Mouse (Mus musculus) spleen, adult 2 months (tissue): ENCODE measurements around the gene Iqschfp. TPM values are rescaled to one million over a fixed set of nuclear protein-coding genes. Genes with fewer than 3 reads are reported as not detected.

Source experiments
- DNase-seq, 2 experiments: peaks; one replicate each; pipeline versions ENCODE4 v3.0.0 to v3.0.0-alpha.2; 2012 to 2021; ENCODE audit warnings: low spot score in 2 of 2, low read depth in 1 of 2
- H3K27ac ChIP-seq: fragments of 200-500 bp; 2 replicates; pipeline ENCODE4 v1.5.1; 2012; ENCODE audit warnings: low read length, inconsistent platforms; ENCODE audit not compliant: insufficient read depth
- H3K27me3 ChIP-seq: fragments of 200-500 bp; 2 replicates; pipeline ENCODE4 v1.6.1; 2012; ENCODE audit warnings: mild to moderate bottlenecking, moderate library complexity, low read length, inconsistent platforms; ENCODE audit not compliant: control insufficient read depth, insufficient read depth
- H3K36me3 ChIP-seq: fragments of 200-500 bp; 2 replicates; pipeline ENCODE4 v1.6.1; 2012; ENCODE audit warnings: mild to moderate bottlenecking, low read length, inconsistent platforms; ENCODE audit not compliant: control insufficient read depth, insufficient read depth
- H3K4me1 ChIP-seq: fragments of 200-500 bp; 2 replicates; pipeline ENCODE4 v1.6.1; 2011; ENCODE audit warnings: inconsistent platforms; ENCODE audit not compliant: control insufficient read depth, insufficient read depth, insufficient read length
- H3K4me3 ChIP-seq: fragments of 200-500 bp; 2 replicates; pipeline ENCODE4 v1.5.1; 2011; ENCODE audit warnings: mild to moderate bottlenecking, inconsistent platforms; ENCODE audit not compliant: insufficient read depth, insufficient read length; ENCODE audit errors: extremely low read depth
- CTCF ChIP-seq: fragments of 200-500 bp; IDR thresholded peaks from 2 replicates; pipeline ENCODE4 v1.5.1; 2011; ENCODE audit warnings: mild to moderate bottlenecking, inconsistent platforms; ENCODE audit not compliant: insufficient read depth, insufficient read length, insufficient replicate concordance; ENCODE audit errors: extremely low read depth
- POLR2A ChIP-seq: fragments of 200-500 bp; IDR thresholded peaks from 2 replicates; pipeline ENCODE4 v1.6.1; 2011; ENCODE audit warnings: low read depth, low read length, inconsistent platforms
- WGBS: fragments of 180-500 bp; shearing (Covaris S2); methylation state at CpG from one replicate; pipeline ENCODE4 v1.1.7; 2018; 5-methylcytosine and 5-hydroxymethylcytosine counted together
- polyA plus RNA-seq: library from polyadenylated mRNA; depleted of rRNA; stranded (reverse); fragments of >200 nt; gene quantifications from 2 replicates; pipeline ENCODE4 v1.2.3, GENCODE M21; 2012

Gene Iqschfp
- polyA plus RNA-seq, 1 experiment: not detected

DNA sequence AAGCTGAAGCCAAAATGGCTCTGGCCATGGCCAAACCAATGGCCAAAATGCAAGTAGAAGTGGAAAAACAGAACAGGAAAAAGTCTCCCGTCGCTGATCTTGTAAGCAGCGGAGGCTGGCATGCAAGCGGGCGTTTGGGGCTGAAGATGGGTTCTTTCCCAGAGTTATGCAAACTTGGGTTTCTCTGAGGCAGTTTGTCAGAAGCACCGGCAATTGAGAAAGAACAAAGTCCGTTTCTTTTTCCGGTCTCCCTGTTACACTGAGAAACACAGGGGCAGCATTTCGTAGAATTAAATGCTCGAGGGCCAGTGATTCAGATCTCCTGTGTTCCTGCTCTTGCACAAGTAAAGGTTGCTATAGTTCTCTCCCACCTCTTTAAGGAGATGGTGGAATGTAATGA, 725.7 kb downstream of the Iqschfp start:
- 92% methylated on average over 10 of the region's 10 CpGs for WGBS
- TF ChIP-seq CTCF (no peak), POLR2A (no peak)
- Histone ChIP-seq H3K4me3 (no peak overlapping the region), H3K36me3 (no peaks in the 10 kb centered on the region), H3K4me1 (no peaks in the 10 kb centered on the region), H3K27me3 (no peaks in the 10 kb centered on the region), H3K27ac (no peak overlapping the region)
- no peak for DNase-seq

DNA sequence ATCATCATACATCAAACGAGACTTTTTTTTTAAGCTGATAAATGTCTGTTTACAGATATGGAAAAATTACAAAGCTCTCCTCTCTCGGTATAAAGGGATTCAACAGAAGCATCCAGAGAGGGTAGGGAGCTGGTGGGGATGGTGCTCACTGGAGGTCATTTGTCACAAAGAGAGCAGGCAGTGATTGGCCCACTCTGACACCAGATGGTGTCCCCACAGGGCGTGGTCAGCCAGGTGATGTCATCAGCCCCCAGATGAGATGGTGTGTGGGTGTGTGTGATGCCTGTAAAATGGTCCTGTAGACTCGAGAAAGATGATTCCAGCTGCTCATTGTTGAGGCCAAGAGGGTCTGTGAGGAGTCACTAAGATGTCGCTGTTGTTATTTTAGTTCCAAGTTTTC, 727.1 kb downstream of the Iqschfp start:
- no peaks in the 10 kb centered on the region for H3K36me3 ChIP-seq
- no peak overlapping the region for H3K27ac ChIP-seq
- no peaks in the 10 kb centered on the region for H3K27me3 ChIP-seq
- H3K4me3 ChIP-seq: no peak overlapping the region
- 84% methylated on average over 5 of the region's 5 CpGs for WGBS
- TF ChIP-seq CTCF (no peak), POLR2A (no peak)
- H3K4me1 ChIP-seq: no peaks in the 10 kb centered on the region
- DNase-seq: no peak

DNA sequence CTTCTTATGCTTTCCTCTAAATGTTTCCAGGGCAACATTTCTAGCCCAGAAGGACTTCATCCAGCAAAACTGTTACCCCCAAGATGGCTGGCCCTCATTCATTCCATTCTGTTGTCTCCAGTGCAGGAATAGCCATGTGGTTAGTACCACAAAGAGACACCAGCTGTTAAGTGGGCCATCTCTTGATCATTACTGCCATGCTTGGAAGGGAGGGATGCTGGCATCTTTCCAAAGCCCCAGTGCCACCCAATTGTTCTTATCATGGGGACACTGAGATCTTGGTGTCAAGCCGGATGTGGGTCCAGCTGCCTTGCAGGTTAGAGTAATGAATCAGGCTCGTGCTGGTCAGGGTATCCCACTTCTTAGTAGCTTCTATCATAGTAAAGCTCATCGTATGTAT, 729.9 kb downstream of the Iqschfp start:
- H3K36me3 ChIP-seq: no peaks in the 10 kb centered on the region
- H3K27ac ChIP-seq: no peak overlapping the region
- WGBS: 86% methylated on average over 3 of the region's 3 CpGs
- H3K4me1 ChIP-seq: no peaks in the 10 kb centered on the region
- H3K27me3 ChIP-seq: no peaks in the 10 kb centered on the region
- no peak for DNase-seq
- no peak overlapping the region for H3K4me3 ChIP-seq
- no peak for TF ChIP-seq POLR2A
- TF ChIP-seq CTCF: no peak

DNA sequence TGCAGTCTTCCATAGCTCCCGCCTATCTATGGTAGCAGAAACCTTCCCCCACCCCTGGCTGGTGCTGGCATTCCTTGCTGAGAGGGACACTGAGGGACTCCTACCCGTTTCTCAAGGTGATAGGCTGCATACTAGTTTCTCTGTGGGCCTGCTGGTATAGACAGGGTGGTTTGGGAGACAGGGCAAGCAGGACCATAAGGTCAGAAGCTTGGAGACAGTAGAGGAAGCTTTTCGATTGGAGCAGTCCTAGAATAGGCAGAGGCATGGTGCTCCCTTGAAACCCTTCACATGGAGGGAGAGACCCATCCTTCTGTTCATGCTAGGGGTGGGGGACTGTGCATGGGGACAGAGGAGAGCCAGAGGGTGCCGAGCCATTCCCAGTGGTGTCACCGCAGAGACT, 731.0 kb downstream of the Iqschfp start:
- H3K4me1 ChIP-seq: no peaks in the 10 kb centered on the region
- H3K27ac ChIP-seq: no peak overlapping the region
- TF ChIP-seq CTCF (no peak), POLR2A (no peak)
- no peak overlapping the region for H3K4me3 ChIP-seq
- DNase-seq: no peak
- no peaks in the 10 kb centered on the region for H3K36me3 ChIP-seq
- WGBS: 87% methylated on average over 5 of the region's 5 CpGs
- H3K27me3 ChIP-seq: no peaks in the 10 kb centered on the region

DNA sequence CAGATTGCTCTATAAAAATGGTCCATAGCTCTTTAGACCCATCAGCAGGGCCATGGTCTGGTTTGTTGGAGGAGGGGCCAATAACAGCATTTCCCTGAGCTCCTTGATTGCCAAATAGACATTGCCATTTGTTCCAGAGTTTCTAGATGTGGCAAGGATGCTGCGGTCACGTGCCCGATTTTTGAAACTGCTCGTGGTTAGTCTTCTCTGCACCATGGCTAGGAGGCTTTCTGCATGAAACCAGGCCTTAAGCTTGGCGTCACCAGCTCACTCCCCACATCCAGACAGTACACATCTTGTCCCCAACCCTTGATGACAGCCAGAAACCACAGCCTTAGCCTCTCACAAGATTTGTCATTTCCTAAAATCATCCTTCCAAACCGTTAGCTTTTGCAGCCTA, 732.4 kb downstream of the Iqschfp start:
- H3K27ac ChIP-seq: no peak overlapping the region
- no peak for DNase-seq
- WGBS: 37% methylated on average over 6 of the region's 6 CpGs
- TF ChIP-seq POLR2A (no peak), CTCF (no peak)
- no peaks in the 10 kb centered on the region for H3K36me3 ChIP-seq
- H3K4me1 ChIP-seq: no peaks in the 10 kb centered on the region
- H3K27me3 ChIP-seq: no peaks in the 10 kb centered on the region
- no peak overlapping the region for H3K4me3 ChIP-seq

DNA sequence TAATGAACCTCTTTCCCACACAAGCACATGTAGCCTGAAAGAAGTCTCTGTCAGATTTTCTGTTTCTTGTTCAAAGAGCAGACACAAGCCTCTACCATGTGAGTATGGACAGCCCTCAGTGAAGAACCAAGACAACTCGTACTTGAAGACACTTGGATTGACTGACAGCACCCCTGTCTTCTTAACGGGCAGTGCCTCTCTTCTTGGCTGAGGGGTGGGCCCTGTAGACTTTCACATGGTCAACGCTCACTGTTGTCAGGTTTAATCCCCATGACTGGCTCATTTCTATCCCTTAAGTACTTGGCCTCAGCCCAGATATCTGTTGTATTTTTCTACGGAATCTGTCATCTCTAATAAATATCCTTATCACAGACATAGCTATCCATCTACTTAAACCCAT, 738.2 kb downstream of the Iqschfp start:
- Histone ChIP-seq H3K36me3 (no peaks in the 10 kb centered on the region), H3K27ac (no peak overlapping the region), H3K4me1 (peaks cover 7% of the 10 kb centered on the region; the same call in 1 of the 2 replicates), H3K4me3 (no peak overlapping the region), H3K27me3 (no peaks in the 10 kb centered on the region)
- no peak for DNase-seq
- TF ChIP-seq POLR2A (no peak), CTCF (no peak)
- WGBS: 90% methylated on average over 4 of the region's 4 CpGs

DNA sequence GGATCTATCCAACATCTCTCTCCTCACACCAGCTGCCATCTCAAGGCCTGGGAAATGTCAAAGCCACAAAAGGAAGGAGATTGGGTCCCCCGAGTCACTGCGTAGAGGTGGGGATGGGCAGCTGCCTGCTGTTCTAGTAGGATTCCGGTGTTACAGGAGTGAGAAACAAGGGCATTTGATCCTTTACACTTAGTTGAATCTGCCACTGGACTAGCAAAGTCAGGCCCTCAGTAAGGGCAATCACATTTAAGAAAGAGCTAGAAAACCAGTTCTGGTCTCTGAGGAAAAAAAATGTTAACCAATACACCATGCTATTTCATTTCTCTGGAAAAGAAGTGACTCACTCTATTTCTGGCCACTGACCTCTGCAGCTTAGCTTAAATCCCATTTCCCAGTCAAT, 738.8 kb downstream of the Iqschfp start:
- no peaks in the 10 kb centered on the region for H3K27me3 ChIP-seq
- no peak for DNase-seq
- no peak overlapping the region for H3K27ac ChIP-seq
- TF ChIP-seq POLR2A (no peak), CTCF (no peak)
- 60% methylated on average over 3 of the region's 3 CpGs for WGBS
- H3K4me3 ChIP-seq: no peak overlapping the region
- peaks cover 7% of the 10 kb centered on the region; the same call in 1 of the 2 replicates for H3K4me1 ChIP-seq
- no peaks in the 10 kb centered on the region for H3K36me3 ChIP-seq
